Mouse (Mus musculus) forebrain, postnatal 0 days (tissue): ENCODE results near the gene Celsr1. TPM values are rescaled to one million over a fixed set of nuclear protein-coding genes. Genes with fewer than 3 reads are reported as not detected.
A peak's percentile ranks its signal among the peaks of the same experiment; 100 is the strongest.

Experiments used
- ATAC-seq: fragments of 200-750 bp; cut with Nextera tagmentation; 2 replicates; pipeline ENCODE4 v1.8.0; 2017; ENCODE audit warnings: mild to moderate bottlenecking, moderate library complexity
- DNase-seq: peaks from one replicate; pipeline ENCODE4 v3.0.0-alpha.2; 2015
- H3K27ac ChIP-seq: fragments of 300-500 bp; sonication (generic); 2 replicates; pipeline ENCODE4 v1.5.1; 2014; ENCODE audit warnings: low read depth, mild to moderate bottlenecking, antibody characterized with exemption, low read length, moderate library complexity, mixed read lengths
- H3K27me3 ChIP-seq: fragments of 300-500 bp; sonication (generic); 2 replicates; pipeline ENCODE4 v1.6.1; 2014; ENCODE audit warnings: mild to moderate bottlenecking, low read length, mixed read lengths; ENCODE audit not compliant: insufficient read depth
- H3K36me3 ChIP-seq: fragments of 300-500 bp; sonication (generic); 2 replicates; pipeline ENCODE4 v1.6.1; 2014; ENCODE audit warnings: mild to moderate bottlenecking, moderate library complexity; ENCODE audit not compliant: insufficient read depth
- H3K4me1 ChIP-seq: fragments of 300-500 bp; sonication (generic); 2 replicates; pipeline ENCODE4 v1.6.1; 2014; ENCODE audit warnings: antibody characterized with exemption; ENCODE audit not compliant: insufficient read depth
- H3K4me2 ChIP-seq: fragments of 300-500 bp; sonication (generic); 2 replicates; pipeline ENCODE4 v1.6.1; 2014; ENCODE audit warnings: low read depth, mild to moderate bottlenecking, moderate library complexity
- H3K4me3 ChIP-seq: fragments of 300-500 bp; sonication (generic); 2 replicates; pipeline ENCODE4 v1.5.1; 2014; ENCODE audit warnings: low read depth, low read length, mixed read lengths
- H3K9ac ChIP-seq: fragments of 300-500 bp; sonication (generic); 2 replicates; pipeline ENCODE4 v1.6.1; 2014; ENCODE audit warnings: mild to moderate bottlenecking
- H3K9me3 ChIP-seq: fragments of 300-500 bp; sonication (generic); 2 replicates; pipeline ENCODE4 v1.6.1; 2016; ENCODE audit warnings: low read length
- CTCF ChIP-seq: sonication (generic); IDR thresholded peaks from 2 replicates; pipeline ENCODE4 v1.5.1; 2016; ENCODE audit warnings: antibody characterized with exemption, control low read depth, low read depth
- WGBS: fragments of 180-500 bp; shearing (Covaris S2); extraction: QIAGEN DNeasy Blood & Tissue Kit; methylation state at CpG from one replicate; pipeline ENCODE4 v1.1.7; 2014; 5-methylcytosine and 5-hydroxymethylcytosine counted together
- polyA plus RNA-seq: library from polyadenylated mRNA; unstranded; fragments of >200 nt; fragmentation: Nextera tagmentation; extraction: Ambion mirVana; gene quantifications from 2 replicates; pipeline ENCODE4 v1.2.1, GENCODE M21; 2015
- total RNA-seq: library from RNA; depleted of rRNA; stranded (reverse); fragments of >200 nt; gene quantifications from 2 replicates; pipeline ENCODE4 v1.2.3, GENCODE M21; 2014

The Celsr1 gene
- total and polyA plus RNA-seq, 2 experiments from 2014 or later, result 0.97 to 13.0 TPM

GRCm38 (mm10) chr15:86021971-86022370 is 11.6 kb downstream of the Celsr1 start:
- DNase-seq (no peak), ATAC-seq (no peak)
- H3K9me3 ChIP-seq, result no peaks in the 10 kb centered on the region
- H3K36me3 ChIP-seq, result no peaks in the 10 kb centered on the region
- H3K4me1 ChIP-seq, result no peaks in the 10 kb centered on the region
- TF ChIP-seq CTCF, result no peak
- no peak overlapping the region for H3K4me3 ChIP-seq
- no peak overlapping the region for H3K27ac ChIP-seq
- no peaks in the 10 kb centered on the region for H3K27me3 ChIP-seq
- 77% methylated on average over 9 of the region's 9 CpGs for WGBS
- no peak overlapping the region for H3K4me2 ChIP-seq
- no peak overlapping the region for H3K9ac ChIP-seq

GRCm38 (mm10) chr15:86021301-86021700 is 12.3 kb downstream of the Celsr1 start:
- Histone ChIP-seq H3K4me1 (no peaks in the 10 kb centered on the region), H3K36me3 (no peaks in the 10 kb centered on the region), H3K4me3 (no peak overlapping the region), H3K9me3 (no peaks in the 10 kb centered on the region), H3K27ac (no peak overlapping the region), H3K27me3 (no peaks in the 10 kb centered on the region), H3K9ac (no peak overlapping the region), H3K4me2 (no peak overlapping the region)
- DNase-seq (no peak), ATAC-seq (no peak)
- no peak for TF ChIP-seq CTCF
- WGBS, result 86% methylated on average over 9 of the region's 9 CpGs

GRCm38 (mm10) chr15:86020008-86020407 is 13.6 kb downstream of the Celsr1 start:
- Histone ChIP-seq H3K36me3 (no peaks in the 10 kb centered on the region), H3K4me3 (no peak overlapping the region), H3K9me3 (no peaks in the 10 kb centered on the region), H3K4me1 (no peaks in the 10 kb centered on the region), H3K27ac (no peak overlapping the region), H3K4me2 (no peak overlapping the region), H3K9ac (no peak overlapping the region), H3K27me3 (no peaks in the 10 kb centered on the region)
- DNase-seq (no peak), ATAC-seq (no peak)
- 75% methylated on average over 8 of the region's 8 CpGs for WGBS
- no peak for TF ChIP-seq CTCF

GRCm38 (mm10) chr15:86018753-86019512 is 14.6 kb downstream of the Celsr1 start:
- over 99% methylated on average over 5 of the region's 5 CpGs for WGBS
- DNase-seq (no peak), ATAC-seq (no peak)
- TF ChIP-seq CTCF, result peak; percentile 42
- Histone ChIP-seq H3K27me3 (no peaks in the 10 kb centered on the region), H3K27ac (no peak overlapping the region), H3K36me3 (no peaks in the 10 kb centered on the region), H3K9ac (no peak overlapping the region), H3K9me3 (no peaks in the 10 kb centered on the region), H3K4me2 (no peak overlapping the region), H3K4me3 (no peak overlapping the region), H3K4me1 (no peaks in the 10 kb centered on the region)

GRCm38 (mm10) chr15:86017336-86017735 is 16.2 kb downstream of the Celsr1 start:
- Histone ChIP-seq H3K4me3 (no peak overlapping the region), H3K36me3 (no peaks in the 10 kb centered on the region), H3K4me1 (peaks cover 8% of the 10 kb centered on the region; the same call in 1 of the 2 replicates), H3K4me2 (no peak overlapping the region), H3K27me3 (no peaks in the 10 kb centered on the region), H3K27ac (no peak overlapping the region), H3K9ac (no peak overlapping the region), H3K9me3 (no peaks in the 10 kb centered on the region)
- DNase-seq (no peak), ATAC-seq (no peak)
- whole genome bisulfite sequencing, result 93% methylated on average over 6 of the region's 6 CpGs
- TF ChIP-seq CTCF, result no peak

- Histone ChIP-seq H3K9ac (no peak overlapping the region), H3K9me3 (no peaks in the 10 kb centered on the region), H3K27me3 (no peaks in the 10 kb centered on the region), H3K4me2 (no peak overlapping the region), H3K27ac (no peak overlapping the region), H3K4me1 (peaks cover 8% of the 10 kb centered on the region; the same call in 1 of the 2 replicates), H3K36me3 (no peaks in the 10 kb centered on the region), H3K4me3 (no peak overlapping the region)
- no peak for TF ChIP-seq CTCF
- ATAC-seq (no peak), DNase-seq (no peak)
- 77% methylated on average over 13 of the region's 13 CpGs for WGBS
Observed at GRCm38 (mm10) chr15:86015860-86016541, 17.6 kb downstream of the Celsr1 start.

GRCm38 (mm10) chr15:86015026-86015425 is 18.6 kb downstream of the Celsr1 start:
- 57% methylated on average over 7 of the region's 7 CpGs for WGBS

More at GRCm38 (mm10) chr15:86015026-86015425, 18.6 kb downstream of the Celsr1 start:
- DNase-seq (no peak), ATAC-seq (no peak)
- no peak overlapping the region for H3K27ac ChIP-seq
- no peak overlapping the region for H3K4me3 ChIP-seq
- TF ChIP-seq CTCF, result no peak
- no peaks in the 10 kb centered on the region for H3K27me3 ChIP-seq
- H3K4me1 ChIP-seq, result peaks cover 8% of the 10 kb centered on the region; the same call in 1 of the 2 replicates
- no peak overlapping the region for H3K9ac ChIP-seq
- no peaks in the 10 kb centered on the region for H3K36me3 ChIP-seq
- H3K9me3 ChIP-seq, result no peaks in the 10 kb centered on the region
- no peak overlapping the region for H3K4me2 ChIP-seq
